Mouse (Mus musculus) erythroblast, embryonic 14.5 days (primary cell): ENCODE results near the gene Cyp24a1.

ENCODE experiments used
- GATA1 ChIP-seq: IDR thresholded peaks from 2 replicates; pipeline ENCODE4 v1.6.1; 2012; ENCODE audit warnings: low read length, inconsistent platforms, mixed read lengths
- TAL1 ChIP-seq: IDR thresholded peaks from 3 replicates; pipeline ENCODE4 v1.6.1; 2012; ENCODE audit warnings: low read length, inconsistent platforms, mixed read lengths

- TF ChIP-seq GATA1 (no peak), TAL1 (no peak)
Measured at GRCm38 (mm10) chr2:170529766-170530165, 32.8 kb upstream of the Cyp24a1 start.
